ENCODE assay signal across 14 mouse cellular contexts in the genomic region with DNA sequence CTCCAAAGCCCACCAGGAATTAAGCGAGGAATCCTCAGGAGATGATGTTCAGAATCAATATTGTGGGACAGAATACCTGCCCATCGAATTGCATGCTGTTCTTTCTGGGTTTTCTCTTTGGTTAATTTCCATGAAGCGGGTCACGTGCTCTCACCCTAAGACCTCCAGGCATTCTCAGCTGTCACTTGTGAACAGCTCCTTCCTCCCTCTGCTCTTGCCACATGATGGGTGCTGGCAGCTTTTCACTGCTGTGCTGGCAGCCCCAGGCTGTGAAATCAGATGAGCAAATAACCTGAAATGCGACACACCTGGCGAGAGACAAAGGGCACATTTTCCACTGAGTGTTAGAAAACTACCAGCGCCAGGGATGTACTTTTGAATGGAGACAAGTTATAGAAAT.
DNase-seq lines count a peak whose midpoint lies in the region; ATAC-seq lines count a peak whose summit lies in the region.
"Had no signal": no experiment of that assay in that cellular context is flagged by ENCODE, and none has a peak within 500 bp of the region (broad histone marks: within the 10 kb centered on the region; RNA-seq: fewer than 3 reads in every experiment).

No protein-coding gene starts in this region.

- WGBS in hindbrain, embryonic 14.5 days = 74% methylated on average over 7 of the region's 7 CpGs
- WGBS in hindbrain, embryonic 11.5 days = 76% methylated on average over 7 of the region's 7 CpGs

- H3K4me2 ChIP-seq in hindbrain, embryonic 14.5 days (replicated peaks) = no peak overlapping the region
- H3K4me2 ChIP-seq in hindbrain, embryonic 11.5 days (replicated peaks; ENCODE audit: low read depth, low read length) = no peak overlapping the region
- H3K4me2 ChIP-seq: liver, embryonic 15.5 days had no signal

- no peak overlapping the region for H3K27ac ChIP-seq in hindbrain, embryonic 14.5 days
- no peak overlapping the region for H3K27ac ChIP-seq in hindbrain, embryonic 11.5 days (ENCODE audit: low read depth, low read length)
- H3K27ac ChIP-seq: kidney, postnatal 0 days; liver, embryonic 15.5 days had no signal

- H3K4me3 ChIP-seq in hindbrain, embryonic 14.5 days (replicated peaks; ENCODE audit: low read length) = no peak overlapping the region
- no peak overlapping the region for H3K4me3 ChIP-seq in hindbrain, embryonic 11.5 days (ENCODE audit: low read depth, low read length)
- H3K4me3 ChIP-seq: liver, embryonic 15.5 days had no signal

- no peaks in the 10 kb centered on the region for H3K27me3 ChIP-seq in hindbrain, embryonic 14.5 days (ENCODE audit: control insufficient read depth, insufficient read depth, low read length)
- no peaks in the 10 kb centered on the region for H3K27me3 ChIP-seq in hindbrain, embryonic 11.5 days (ENCODE audit: control insufficient read depth, insufficient read depth, low read length)
- H3K27me3 ChIP-seq: liver, embryonic 15.5 days; Patski had no signal

- no peak overlapping the region for H3K9ac ChIP-seq in hindbrain, embryonic 14.5 days
- H3K9ac ChIP-seq in hindbrain, embryonic 11.5 days (ENCODE audit: low read depth, low read length) = no peak overlapping the region
- H3K9ac ChIP-seq: liver, embryonic 15.5 days had no signal

- ATAC-seq in hindbrain, embryonic 14.5 days (ENCODE audit: low FRiP score) = 0 out of 2 replicates have a peak, but pooled peaks have one; percentile 64
- no peak for ATAC-seq in hindbrain, embryonic 11.5 days (ENCODE audit: low FRiP score)
- ATAC-seq: inflammation-experienced regulatory T-cells, adult 6 months; Patski had no signal

- DNase-seq in cerebellum, postnatal 10 days = peak; percentile 20 to 36
- DNase-seq in cerebellum, adult 9-11 months = no peak
- DNase-seq in hindbrain, embryonic 14.5 days (ENCODE audit: low spot score) = no peak
- DNase-seq in hindbrain, embryonic 11.5 days (ENCODE audit: low spot score) = no peak
- peak; percentile 43 for DNase-seq in retina, postnatal 1 day
- no peak for DNase-seq in retina, embryonic 14.5 days (ENCODE audit: low spot score)
- DNase-seq in skeletal muscle tissue, adult 2 months (ENCODE audit: low read depth, low spot score) = peak; percentile 41
- no peak for DNase-seq in spleen, postnatal 10 days (ENCODE audit: low spot score in 2 of 2)
- DNase-seq: lung, postnatal 14 days; right cerebral cortex, adult 18-20 months had no signal

- H3K36me3 ChIP-seq in hindbrain, embryonic 14.5 days (replicated peaks; ENCODE audit: control insufficient read depth, insufficient read depth) = no peaks in the 10 kb centered on the region
- no peaks in the 10 kb centered on the region for H3K36me3 ChIP-seq in hindbrain, embryonic 11.5 days (ENCODE audit: control insufficient read depth, insufficient read depth, low read length)
- H3K36me3 ChIP-seq: liver, embryonic 15.5 days had no signal

- no peaks in the 10 kb centered on the region for H3K9me3 ChIP-seq in hindbrain, embryonic 14.5 days (ENCODE audit: control insufficient read depth, low read length)
- H3K9me3 ChIP-seq in hindbrain, embryonic 11.5 days (ENCODE audit: control insufficient read depth, low read length) = no peaks in the 10 kb centered on the region
- H3K9me3 ChIP-seq: liver, embryonic 15.5 days had no signal

- peaks cover 4% of the 10 kb centered on the region; the same call in 1 of the 2 replicates for H3K4me1 ChIP-seq in hindbrain, embryonic 14.5 days (replicated peaks; ENCODE audit: control insufficient read depth, insufficient read depth, low read length)
- no peaks in the 10 kb centered on the region for H3K4me1 ChIP-seq in hindbrain, embryonic 11.5 days (replicated peaks; ENCODE audit: control insufficient read depth, insufficient read depth, low read length)
- H3K4me1 ChIP-seq: liver, embryonic 15.5 days had no signal

Comparison
In these comparisons a context has a peak if more than half of its experiments do, and no peak if none do; other contexts are left out.
1. DNase-seq: peak in cerebellum, postnatal 10 days (2 of 2), retina, postnatal 1 day (single experiment) and skeletal muscle tissue, adult 2 months (single experiment); none in cerebellum, adult 9-11 months (single experiment), hindbrain, embryonic 14.5 days (single experiment), hindbrain, embryonic 11.5 days (single experiment), retina, embryonic 14.5 days (single experiment) and spleen, postnatal 10 days (0 of 2).